Mouse (Mus musculus) 3134 (cell line): Measurements from ENCODE around the gene Arhgef9.

Experiments
- DNase-seq: peaks from one replicate; pipeline ENCODE4 v3.0.0-alpha.2; 2011; ENCODE audit warnings: low spot score; ENCODE audit not compliant: insufficient read length; ENCODE audit errors: extremely low read depth

Gene Arhgef9

GRCm38 (mm10) chrX:95196104-95196919, at the start of gene Arhgef9:
Gene Arhgef9 (minus strand): TSS chrX:95196856.
- no peak for DNase-seq

GRCm38 (mm10) chrX:95238896-95239295, 42.2 kb upstream of the Arhgef9 start:
- no peak for DNase-seq

- no peak for DNase-seq
Observed at GRCm38 (mm10) chrX:95195363-95196103, 1.1 kb downstream of the Arhgef9 start.

GRCm38 (mm10) chrX:95175978-95176377, 20.7 kb downstream of the Arhgef9 start:
- DNase-seq: peak; percentile 26

GRCm38 (mm10) chrX:95166317-95166716, 30.3 kb downstream of the Arhgef9 start:
- peak; percentile 86 for DNase-seq

GRCm38 (mm10) chrX:95165671-95166127, 31.0 kb downstream of the Arhgef9 start:
- peak; percentile 11 for DNase-seq

GRCm38 (mm10) chrX:95164140-95164539, 32.5 kb downstream of the Arhgef9 start:
- peak; percentile 16 for DNase-seq

- no peak for DNase-seq
Observed at GRCm38 (mm10) chrX:95163452-95163851, 33.2 kb downstream of the Arhgef9 start.

- DNase-seq: no peak
Observed at GRCm38 (mm10) chrX:95156833-95157386, 39.7 kb downstream of the Arhgef9 start.

- no peak for DNase-seq
Observed at GRCm38 (mm10) chrX:95138636-95139035, 58.0 kb downstream of the Arhgef9 start.

GRCm38 (mm10) chrX:95133502-95133901, 63.2 kb downstream of the Arhgef9 start:
- no peak for DNase-seq

- DNase-seq: no peak
Observed at GRCm38 (mm10) chrX:95132996-95133395, 63.7 kb downstream of the Arhgef9 start.

- no peak for DNase-seq
Observed at GRCm38 (mm10) chrX:95131783-95132182, 64.9 kb downstream of the Arhgef9 start.

GRCm38 (mm10) chrX:95123462-95123861, 73.2 kb downstream of the Arhgef9 start:
- DNase-seq: no peak

GRCm38 (mm10) chrX:95104361-95104760, 92.3 kb downstream of the Arhgef9 start:
- no peak for DNase-seq

GRCm38 (mm10) chrX:95087674-95088073, 109.0 kb downstream of the Arhgef9 start:
- DNase-seq: no peak

- no peak for DNase-seq
Observed at GRCm38 (mm10) chrX:95077013-95077699, 119.5 kb downstream of the Arhgef9 start.

GRCm38 (mm10) chrX:95027907-95028306, 168.7 kb downstream of the Arhgef9 start:
- DNase-seq: no peak

GRCm38 (mm10) chrX:95026361-95026892, 170.2 kb downstream of the Arhgef9 start, which contains the start of gene Spin4:
Gene Spin4 (minus strand): TSS chrX:95026682.
- peak; percentile 87 for DNase-seq

GRCm38 (mm10) chrX:95025779-95026360, 170.8 kb downstream of the Arhgef9 start:
- peak; percentile 46 for DNase-seq
